Mouse (Mus musculus): ENCODE results near the gene Cped1. TPM values are rescaled to one million over a fixed set of nuclear protein-coding genes. Genes with fewer than 3 reads are reported as not detected.

Cped1 gene
- total and polyA plus RNA-seq, 2 experiments from 2014 or later: 2.5 to 4.4 TPM

DNA sequence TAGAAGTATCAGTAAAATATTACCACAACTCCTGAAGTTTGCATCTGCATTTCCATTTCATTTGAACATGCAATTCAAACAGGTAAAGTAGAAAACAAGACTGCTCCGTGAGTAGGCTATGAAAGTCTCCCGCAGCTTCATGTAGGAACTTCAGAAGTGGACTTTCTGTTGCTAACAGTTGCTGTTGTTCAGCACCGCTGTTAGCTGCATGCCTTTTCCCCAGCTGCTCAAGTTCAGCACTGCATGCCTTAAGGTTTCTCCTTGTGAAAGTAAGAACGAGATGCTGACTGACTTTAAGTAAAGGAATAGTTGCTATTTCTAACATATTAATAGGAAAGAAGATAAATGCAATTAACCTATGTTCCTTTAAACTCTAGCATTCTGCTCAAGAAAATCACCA, 306.3 kb downstream of the Cped1 start:
- H3K27me3 ChIP-seq (ENCODE audit: insufficient read depth, low read length): peaks cover 35% of the 10 kb centered on the region

DNA sequence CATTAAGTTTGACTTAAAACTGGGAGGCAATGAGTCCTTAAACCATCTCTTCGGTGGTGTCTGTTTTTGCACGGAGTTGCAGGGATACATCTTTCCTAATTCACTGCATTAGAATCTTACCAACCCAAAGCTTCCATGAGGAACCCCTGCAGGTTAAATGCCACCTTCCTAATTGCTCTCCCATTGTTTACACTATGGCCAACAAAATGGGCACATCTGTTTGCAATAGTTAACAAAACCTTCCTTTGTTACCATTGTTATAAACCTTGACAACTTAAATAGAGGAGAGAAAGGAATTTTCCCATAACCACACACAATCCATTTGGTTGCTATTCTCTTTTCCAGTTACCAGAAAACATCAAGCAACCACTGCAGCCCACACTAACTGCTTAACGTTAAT, 308.2 kb downstream of the Cped1 start:
- Histone ChIP-seq H3K36me3 (ENCODE audit: insufficient read depth, low read length) (no peaks in the 10 kb centered on the region), H3K4me1 (ENCODE audit: insufficient read depth, low read length) (no peaks in the 10 kb centered on the region), H3K27ac (ENCODE audit: low read depth, low read length) (no peak overlapping the region), H3K27me3 (ENCODE audit: insufficient read depth, low read length) (peaks cover 17% of the 10 kb centered on the region), H3K9me3 (ENCODE audit: low read length) (no peaks in the 10 kb centered on the region), H3K9ac (replicated peaks; ENCODE audit: low read length, poor library complexity, severe bottlenecking) (no peak overlapping the region), H3K4me3 (ENCODE audit: low read depth, low read length) (no peak overlapping the region), H3K4me2 (ENCODE audit: low read depth, low read length, poor library complexity, severe bottlenecking) (no peak overlapping the region)
- ATAC-seq (ENCODE audit: low FRiP score) (no peak), DNase-seq (ENCODE audit: low spot score) (no peak)
- no peak for TF ChIP-seq CTCF (IDR thresholded peaks at IDR 0.05)
- WGBS: 38% methylated on average over 3 of the region's 3 CpGs

More for the DNA sequence above, 306.3 kb downstream of the Cped1 start:
- no peak overlapping the region for H3K27ac ChIP-seq (ENCODE audit: low read depth, low read length)
- no peaks in the 10 kb centered on the region for H3K36me3 ChIP-seq (ENCODE audit: insufficient read depth, low read length)
- no peak for TF ChIP-seq CTCF (IDR thresholded peaks at IDR 0.05)
- DNase-seq (ENCODE audit: low spot score) (no peak), ATAC-seq (ENCODE audit: low FRiP score) (no peak)
- 37% methylated on average over 4 of the region's 4 CpGs for WGBS
- H3K4me1 ChIP-seq (ENCODE audit: insufficient read depth, low read length): peaks cover 6% of the 10 kb centered on the region; the same call in 1 of the 2 replicates
- no peak overlapping the region for H3K4me3 ChIP-seq (ENCODE audit: low read depth, low read length)
- H3K9ac ChIP-seq (replicated peaks; ENCODE audit: low read length, poor library complexity, severe bottlenecking): no peak overlapping the region
- no peak overlapping the region for H3K4me2 ChIP-seq (ENCODE audit: low read depth, low read length, poor library complexity, severe bottlenecking)
- H3K9me3 ChIP-seq (ENCODE audit: low read length): no peaks in the 10 kb centered on the region

- no peak for ATAC-seq (ENCODE audit: low FRiP score)
- no peak for TF ChIP-seq CTCF (IDR thresholded peaks at IDR 0.05)
- H3K4me3 ChIP-seq (ENCODE audit: low read depth, low read length): no peak overlapping the region
Measured at GRCm38 (mm10) chr6:22297028-22297427, 311.3 kb downstream of the Cped1 start.

GRCm38 (mm10) chr6:22298059-22298458, 312.3 kb downstream of the Cped1 start:
- Histone ChIP-seq H3K27ac (ENCODE audit: low read depth, low read length) (no peak overlapping the region), H3K4me3 (ENCODE audit: low read depth, low read length) (no peak overlapping the region), H3K27me3 (ENCODE audit: insufficient read depth, low read length) (0 out of 2 replicates have a peak, but pooled peaks cover 3% of the 10 kb centered on the region), H3K36me3 (ENCODE audit: insufficient read depth, low read length) (no peaks in the 10 kb centered on the region), H3K9me3 (ENCODE audit: low read length) (no peaks in the 10 kb centered on the region), H3K4me2 (ENCODE audit: low read depth, low read length, poor library complexity, severe bottlenecking) (no peak overlapping the region), H3K9ac (replicated peaks; ENCODE audit: low read length, poor library complexity, severe bottlenecking) (no peak overlapping the region), H3K4me1 (ENCODE audit: insufficient read depth, low read length) (no peaks in the 10 kb centered on the region)
- no peak for TF ChIP-seq CTCF (IDR thresholded peaks at IDR 0.05)
- no peak for DNase-seq (ENCODE audit: low spot score)
- ATAC-seq (ENCODE audit: low FRiP score): no peak
- WGBS: 63% methylated on average over 14 of the region's 14 CpGs

More at GRCm38 (mm10) chr6:22297028-22297427, 311.3 kb downstream of the Cped1 start:
- H3K4me1 ChIP-seq (ENCODE audit: insufficient read depth, low read length): no peaks in the 10 kb centered on the region
- no peak for DNase-seq (ENCODE audit: low spot score)
- no peak overlapping the region for H3K4me2 ChIP-seq (ENCODE audit: low read depth, low read length, poor library complexity, severe bottlenecking)
- H3K9me3 ChIP-seq (ENCODE audit: low read length): no peaks in the 10 kb centered on the region
- H3K36me3 ChIP-seq (ENCODE audit: insufficient read depth, low read length): no peaks in the 10 kb centered on the region
- 87% methylated on average over 6 of the region's 6 CpGs for WGBS
- H3K9ac ChIP-seq (replicated peaks; ENCODE audit: low read length, poor library complexity, severe bottlenecking): no peak overlapping the region
- H3K27me3 ChIP-seq (ENCODE audit: insufficient read depth, low read length): peaks cover 3% of the 10 kb centered on the region; the same call in 1 of the 2 replicates
- H3K27ac ChIP-seq (ENCODE audit: low read depth, low read length): no peak overlapping the region

Other genes with a start within 250 kb of the Cped1 start
- 22.5 and 30.2 TPM in 2 replicates for gene Tspan12, start 133.4 kb upstream of the Cped1 start, total RNA-seq (2014; rRNA removed)
- gene Tspan12, start 133.4 kb upstream of the Cped1 start, polyA plus RNA-seq (2015; fragmentation: Nextera tagmentation; extraction: Ambion mirVana): 50.0 and 54.7 TPM in 2 replicates
- gene Ing3, start 36.3 kb upstream of the Cped1 start, total RNA-seq (2014; rRNA removed): 14.5 and 25.2 TPM in 2 replicates
- 40.6 and 50.0 TPM in 2 replicates for gene Ing3, start 36.3 kb upstream of the Cped1 start, polyA plus RNA-seq (2015; fragmentation: Nextera tagmentation; extraction: Ambion mirVana)